Mouse (Mus musculus) heart, embryonic 11.5 days (tissue): ENCODE data around the gene Asb10. TPM values are rescaled to one million over a fixed set of nuclear protein-coding genes. Genes with fewer than 3 reads are reported as not detected.

Experiments
- ATAC-seq: fragments of 200-750 bp; cut with Nextera tagmentation; replicated peaks from 2 replicates; pipeline ENCODE4 v1.8.0; 2017; ENCODE audit warnings: moderate library complexity; ENCODE audit not compliant: insufficient number of reproducible peaks, low FRiP score, low TSS enrichment
- H3K27ac ChIP-seq: fragments of 300-500 bp; sonication (generic); 2 replicates; pipeline ENCODE4 v1.5.1; 2014; ENCODE audit warnings: mild to moderate bottlenecking, low read depth, low read length
- H3K27me3 ChIP-seq: fragments of 300-500 bp; sonication (generic); 2 replicates; pipeline ENCODE4 v1.6.1; 2014; ENCODE audit warnings: mild to moderate bottlenecking, low read length, mixed read lengths; ENCODE audit not compliant: control insufficient read depth, insufficient read depth
- H3K36me3 ChIP-seq: fragments of 300-500 bp; sonication (generic); 2 replicates; pipeline ENCODE4 v1.6.1; 2014; ENCODE audit warnings: mild to moderate bottlenecking, low read length, moderate library complexity, mixed read lengths; ENCODE audit not compliant: control insufficient read depth, insufficient read depth
- H3K4me1 ChIP-seq: fragments of 300-500 bp; sonication (generic); 2 replicates; pipeline ENCODE4 v1.6.1; 2014; ENCODE audit warnings: low read length; ENCODE audit not compliant: control insufficient read depth, insufficient read depth
- H3K4me2 ChIP-seq: fragments of 300-500 bp; sonication (generic); 2 replicates; pipeline ENCODE4 v1.6.1; 2014; ENCODE audit warnings: mild to moderate bottlenecking, moderate library complexity
- H3K4me3 ChIP-seq: fragments of 300-500 bp; sonication (generic); 2 replicates; pipeline ENCODE4 v1.5.1; 2014; ENCODE audit warnings: low read depth, low read length
- H3K9ac ChIP-seq: fragments of 300-500 bp; sonication (generic); 2 replicates; pipeline ENCODE4 v1.6.1; 2014; ENCODE audit warnings: mild to moderate bottlenecking, low read depth, low read length, moderate library complexity
- H3K9me3 ChIP-seq: fragments of 300-500 bp; sonication (generic); replicated peaks from 2 replicates; pipeline ENCODE4 v1.6.1; 2016; ENCODE audit warnings: low read length; ENCODE audit not compliant: control insufficient read depth
- WGBS: fragments of 180-500 bp; shearing (Covaris S2); extraction: QIAGEN DNeasy Blood & Tissue Kit; methylation state at CpG from one replicate; pipeline ENCODE4 v1.1.7; 2014; ENCODE audit not compliant: insufficient replicate concordance; 5-methylcytosine and 5-hydroxymethylcytosine counted together
- polyA plus RNA-seq: library from polyadenylated mRNA; unstranded; fragments of >200 nt; fragmentation: Nextera tagmentation; extraction: Ambion mirVana; gene quantifications from 2 replicates; pipeline ENCODE4 v1.2.1, GENCODE M21; 2014

The Asb10 gene
- polyA plus RNA-seq, 1 experiment from 2014 or later, result 3.2 TPM

- ATAC-seq, result no peak
- WGBS, result 17% methylated on average over 6 of the region's 6 CpGs
- H3K4me3 ChIP-seq, result no peak overlapping the region
- no peaks in the 10 kb centered on the region for H3K36me3 ChIP-seq
- H3K4me2 ChIP-seq, result no peak overlapping the region
- no peak overlapping the region for H3K27ac ChIP-seq
- peaks cover 84% of the 10 kb centered on the region for H3K27me3 ChIP-seq
- H3K9me3 ChIP-seq, result no peaks in the 10 kb centered on the region
- H3K9ac ChIP-seq, result no peak overlapping the region
- peaks cover 8% of the 10 kb centered on the region for H3K4me1 ChIP-seq
Measured at GRCm38 (mm10) chr5:24527780-24528179, 13.0 kb downstream of the Asb10 start.

- under 1% methylated on average over 35 of the region's 49 CpGs for WGBS
- H3K4me2 ChIP-seq, result peak within 1 kb of the TSS; percentile 85
- no peak for ATAC-seq
- peak within 1 kb of the TSS; percentile 51 for H3K4me3 ChIP-seq
- H3K9me3 ChIP-seq, result no peaks in the 10 kb centered on the region
- H3K9ac ChIP-seq, result peak within 1 kb of the TSS; percentile 46; the same call in 1 of the 2 replicates
- no peak within 1 kb of the TSS for H3K27ac ChIP-seq
- no peaks in the 10 kb centered on the region for H3K36me3 ChIP-seq
- H3K27me3 ChIP-seq, result peaks cover 87% of the 10 kb centered on the region
- peaks cover 8% of the 10 kb centered on the region for H3K4me1 ChIP-seq
Measured at GRCm38 (mm10) chr5:24526889-24527230, 13.9 kb downstream of the Asb10 start, which contains the start of gene Gbx1. TSS of gene Gbx1 (minus strand) at chr5:24527202.

GRCm38 (mm10) chr5:24526190-24526888 lies 14.4 kb downstream of the Asb10 start:
- H3K27me3 ChIP-seq, result peaks cover 86% of the 10 kb centered on the region
- no peak overlapping the region for H3K27ac ChIP-seq
- peak overlapping the region; percentile 51 for H3K4me3 ChIP-seq
- no peaks in the 10 kb centered on the region for H3K36me3 ChIP-seq
- no peak overlapping the region for H3K9ac ChIP-seq
- no peak for ATAC-seq
- H3K4me1 ChIP-seq, result peaks cover 8% of the 10 kb centered on the region
- H3K9me3 ChIP-seq, result no peaks in the 10 kb centered on the region
- H3K4me2 ChIP-seq, result peak overlapping the region; percentile 85
- WGBS, result under 1% methylated on average over 78 of the region's 109 CpGs

GRCm38 (mm10) chr5:24525360-24526189 lies 15.2 kb downstream of the Asb10 start:
- Histone ChIP-seq H3K4me2 (peak overlapping the region; percentile 85), H3K4me1 (peaks cover 8% of the 10 kb centered on the region), H3K27ac (no peak overlapping the region), H3K36me3 (no peaks in the 10 kb centered on the region), H3K4me3 (peak overlapping the region; percentile 51), H3K27me3 (peaks cover 81% of the 10 kb centered on the region), H3K9me3 (no peaks in the 10 kb centered on the region), H3K9ac (no peak overlapping the region)
- 5% methylated on average over 34 of the region's 34 CpGs for WGBS
- ATAC-seq, result no peak

- Histone ChIP-seq H3K4me3 (no peak overlapping the region), H3K27me3 (peaks cover 82% of the 10 kb centered on the region), H3K9ac (no peak overlapping the region), H3K9me3 (no peaks in the 10 kb centered on the region), H3K4me2 (no peak overlapping the region), H3K27ac (no peak overlapping the region), H3K4me1 (peaks cover 8% of the 10 kb centered on the region), H3K36me3 (no peaks in the 10 kb centered on the region)
- WGBS, result 26% methylated on average over 4 of the region's 4 CpGs
- no peak for ATAC-seq
Measured at GRCm38 (mm10) chr5:24524522-24524921, 16.3 kb downstream of the Asb10 start.

GRCm38 (mm10) chr5:24523806-24524205 lies 17.0 kb downstream of the Asb10 start:
- Histone ChIP-seq H3K9ac (no peak overlapping the region), H3K4me2 (no peak overlapping the region), H3K9me3 (no peaks in the 10 kb centered on the region), H3K4me3 (no peak overlapping the region), H3K4me1 (peaks cover 8% of the 10 kb centered on the region), H3K36me3 (no peaks in the 10 kb centered on the region), H3K27ac (no peak overlapping the region), H3K27me3 (peaks cover 75% of the 10 kb centered on the region)
- WGBS, result 55% methylated on average over 8 of the region's 8 CpGs
- no peak for ATAC-seq

GRCm38 (mm10) chr5:24521366-24521765 lies 19.4 kb downstream of the Asb10 start:
- 63% methylated on average over 8 of the region's 8 CpGs for WGBS
- H3K36me3 ChIP-seq, result no peaks in the 10 kb centered on the region
- H3K4me2 ChIP-seq, result no peak overlapping the region
- H3K4me3 ChIP-seq, result no peak overlapping the region
- H3K27me3 ChIP-seq, result peaks cover 51% of the 10 kb centered on the region
- H3K9me3 ChIP-seq, result no peaks in the 10 kb centered on the region
- no peak overlapping the region for H3K9ac ChIP-seq
- H3K4me1 ChIP-seq, result peaks cover 4% of the 10 kb centered on the region; the same call in 1 of the 2 replicates
- H3K27ac ChIP-seq, result no peak overlapping the region
- no peak for ATAC-seq

- peak; percentile 36; the same call in 1 of the 2 replicates for ATAC-seq
- Histone ChIP-seq H3K4me3 (no peak overlapping the region), H3K4me2 (no peak overlapping the region), H3K27me3 (no peaks in the 10 kb centered on the region; the same call in none of the 2 replicates), H3K36me3 (no peaks in the 10 kb centered on the region), H3K9ac (no peak overlapping the region), H3K4me1 (peaks cover 4% of the 10 kb centered on the region; the same call in 1 of the 2 replicates), H3K9me3 (no peaks in the 10 kb centered on the region), H3K27ac (no peak overlapping the region)
- 37% methylated on average over 8 of the region's 8 CpGs for WGBS
Measured at GRCm38 (mm10) chr5:24512271-24512670, 28.5 kb downstream of the Asb10 start.
